Mouse (Mus musculus) kidney, postnatal 14 days (tissue): ENCODE data around the gene Plekhm2.

Source experiments
- DNase-seq: peaks from one replicate; pipeline ENCODE4 v3.0.0; 2022; ENCODE audit warnings: mixed read lengths

The Plekhm2 gene

GRCm38 (mm10) chr4:141660884-141661283 lies 3.8 kb downstream of the Plekhm2 start:
- DNase-seq: no peak

GRCm38 (mm10) chr4:141659739-141660138 lies 5.0 kb downstream of the Plekhm2 start:
- DNase-seq: no peak

- no peak for DNase-seq
Observed at GRCm38 (mm10) chr4:141658846-141659484, 5.7 kb downstream of the Plekhm2 start.

DNA sequence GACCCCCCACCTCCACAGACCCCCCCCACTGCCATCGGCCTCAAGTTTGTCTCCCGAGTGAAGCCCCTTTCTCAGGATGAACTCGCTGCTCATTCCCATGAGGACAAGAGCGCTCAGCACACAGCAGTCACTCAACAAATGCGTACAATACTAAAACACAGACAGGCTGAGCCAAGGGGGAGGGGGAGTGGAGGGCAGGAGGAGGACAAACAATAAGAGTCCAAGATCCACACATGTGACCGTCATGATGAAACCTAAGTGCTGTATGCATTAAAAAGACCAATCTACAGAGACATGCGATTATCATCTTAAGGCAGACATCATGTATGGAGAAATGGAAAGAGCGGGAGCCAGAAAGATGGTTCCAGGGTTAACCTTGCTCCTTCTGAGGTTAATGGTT lies 7.8 kb downstream of the Plekhm2 start:
- no peak for DNase-seq

DNA sequence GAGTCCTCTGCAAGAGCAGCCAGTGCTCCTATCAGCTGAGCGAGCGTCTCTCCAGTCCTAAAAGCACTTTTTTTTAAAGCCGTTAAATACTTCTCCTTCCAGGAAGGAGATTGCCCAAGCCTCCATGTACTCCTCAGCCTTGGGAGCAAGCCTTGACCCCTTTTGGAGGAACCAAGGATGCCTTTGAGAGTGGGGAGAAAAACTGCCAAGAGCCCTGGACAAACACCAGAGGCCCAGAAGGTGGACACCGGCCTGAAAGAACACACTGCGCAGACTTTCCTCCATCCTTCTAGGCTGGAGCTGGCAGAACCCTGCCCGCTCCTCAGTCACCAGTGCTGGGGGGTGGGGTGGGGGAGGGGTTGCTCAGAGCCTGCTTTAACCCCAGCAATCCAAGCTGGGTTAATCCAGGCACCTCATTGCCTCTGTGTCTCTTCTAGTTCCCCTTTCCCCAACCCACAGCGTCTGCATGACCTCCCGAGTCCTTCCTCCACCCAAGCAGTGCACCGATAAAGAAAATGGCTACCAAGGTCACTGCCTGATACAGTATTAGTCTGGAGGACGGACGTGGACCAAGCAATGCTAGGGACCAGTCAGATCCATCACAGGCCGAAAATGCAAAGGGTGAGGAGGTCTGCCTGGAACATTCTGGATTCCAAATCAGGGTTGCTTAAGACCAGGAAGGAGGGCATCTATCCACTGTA lies 8.6 kb downstream of the Plekhm2 start:
- DNase-seq: no peak

DNA sequence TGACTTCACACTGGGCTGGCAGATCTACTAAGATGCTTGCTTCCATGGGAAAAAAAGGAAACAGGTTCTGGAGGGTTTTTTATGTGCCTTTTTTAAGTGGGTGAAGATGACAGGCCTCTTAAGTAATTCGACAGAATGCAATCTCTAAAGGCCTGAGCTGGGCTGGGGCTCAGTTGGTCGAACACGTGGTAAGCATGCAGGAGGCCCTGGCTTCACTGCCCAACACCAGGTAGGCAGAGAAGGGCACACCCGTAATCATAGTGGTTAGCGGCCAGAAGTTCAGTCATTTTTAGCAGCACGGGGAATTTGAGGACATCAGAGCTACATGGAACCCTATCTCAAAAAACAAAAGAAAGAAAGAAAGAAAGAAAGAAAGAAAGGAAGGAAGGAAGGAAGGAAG lies 10.2 kb downstream of the Plekhm2 start:
- no peak for DNase-seq

DNA sequence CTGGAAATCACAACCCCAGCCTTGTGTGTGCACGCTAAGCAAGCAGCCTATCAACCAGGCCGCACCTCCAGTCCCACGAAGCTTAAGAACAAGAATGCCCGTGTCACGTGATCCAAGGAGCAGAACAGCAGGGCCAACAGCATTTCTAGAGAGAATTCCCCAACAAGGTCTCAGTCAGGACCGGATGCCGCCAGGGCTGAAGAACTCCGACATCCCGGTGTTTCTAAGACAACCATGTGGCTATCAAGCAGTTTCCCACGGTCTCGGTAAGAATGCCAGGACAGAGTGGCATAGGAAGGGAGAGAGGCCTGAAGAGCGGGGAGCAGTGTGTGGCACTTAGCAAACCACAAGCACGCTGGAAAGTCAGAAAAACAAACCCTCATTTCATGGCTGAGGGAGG lies 10.9 kb downstream of the Plekhm2 start:
- no peak for DNase-seq

- DNase-seq: no peak
Observed at GRCm38 (mm10) chr4:141653044-141653443, 11.7 kb downstream of the Plekhm2 start.

DNA sequence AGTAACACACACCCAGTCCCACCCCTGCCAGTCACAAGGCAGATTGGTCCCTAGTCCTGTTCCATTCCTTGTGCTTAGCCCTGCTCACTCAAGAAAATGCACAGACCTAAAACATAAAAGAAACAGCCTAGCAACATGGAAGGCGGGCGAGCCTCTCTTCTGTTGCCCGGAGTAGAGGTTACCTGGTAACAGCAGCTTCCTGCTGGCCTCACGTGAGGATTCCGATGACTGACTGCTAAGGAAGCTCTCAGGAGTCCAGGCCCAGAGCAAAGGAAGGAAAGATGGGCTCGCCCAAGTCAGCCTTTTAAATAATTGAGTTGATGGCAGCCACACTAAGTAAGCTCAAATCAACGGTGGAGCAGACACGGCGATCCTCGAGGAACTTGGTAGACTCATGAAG lies 12.8 kb downstream of the Plekhm2 start:
- no peak for DNase-seq

- no peak for DNase-seq
Observed at GRCm38 (mm10) chr4:141651286-141651685, 13.4 kb downstream of the Plekhm2 start.

GRCm38 (mm10) chr4:141649244-141649643 lies 15.5 kb downstream of the Plekhm2 start:
- DNase-seq: no peak

DNA sequence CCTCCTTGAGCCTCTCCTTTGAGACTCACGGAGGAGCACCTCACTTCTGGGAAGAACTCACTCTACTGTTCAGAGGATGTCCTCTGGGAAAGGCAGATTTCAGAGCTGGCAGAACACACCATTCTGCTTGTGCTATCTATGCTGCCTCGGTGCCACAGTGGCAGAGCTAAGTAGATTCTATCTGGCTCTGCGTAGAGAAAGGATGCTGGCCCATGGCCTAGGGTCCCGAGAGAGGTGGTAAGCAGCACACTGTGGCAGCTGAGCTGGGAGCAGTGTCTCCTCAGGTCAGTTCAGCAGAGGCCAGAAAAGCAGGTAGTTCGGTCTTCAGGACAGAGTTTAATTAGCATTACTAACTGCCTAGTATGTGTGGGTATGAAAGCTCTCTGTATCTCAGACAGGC lies 16.4 kb downstream of the Plekhm2 start:
- no peak for DNase-seq

DNA sequence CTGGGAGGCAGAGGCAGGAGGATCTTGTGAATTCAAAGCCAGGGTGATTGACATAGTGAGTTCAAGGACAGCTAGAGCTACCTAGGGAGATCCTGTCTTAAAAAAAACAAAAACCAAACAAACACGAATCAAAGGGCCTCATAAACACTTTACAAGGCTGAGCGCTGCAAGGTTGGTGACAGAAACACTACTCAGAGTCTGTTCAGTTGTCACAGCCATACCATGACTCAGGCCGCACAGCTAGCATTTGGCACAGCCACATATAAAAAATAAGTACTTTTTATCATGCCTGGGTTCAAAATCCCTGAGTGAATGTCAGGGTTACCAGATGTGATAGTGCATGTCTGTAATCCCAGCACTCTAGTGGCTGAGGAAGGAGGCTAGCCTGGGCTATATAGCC lies 17.5 kb downstream of the Plekhm2 start:
- no peak for DNase-seq

- DNase-seq: no peak
Observed at GRCm38 (mm10) chr4:141645988-141646387, 18.7 kb downstream of the Plekhm2 start.

DNA sequence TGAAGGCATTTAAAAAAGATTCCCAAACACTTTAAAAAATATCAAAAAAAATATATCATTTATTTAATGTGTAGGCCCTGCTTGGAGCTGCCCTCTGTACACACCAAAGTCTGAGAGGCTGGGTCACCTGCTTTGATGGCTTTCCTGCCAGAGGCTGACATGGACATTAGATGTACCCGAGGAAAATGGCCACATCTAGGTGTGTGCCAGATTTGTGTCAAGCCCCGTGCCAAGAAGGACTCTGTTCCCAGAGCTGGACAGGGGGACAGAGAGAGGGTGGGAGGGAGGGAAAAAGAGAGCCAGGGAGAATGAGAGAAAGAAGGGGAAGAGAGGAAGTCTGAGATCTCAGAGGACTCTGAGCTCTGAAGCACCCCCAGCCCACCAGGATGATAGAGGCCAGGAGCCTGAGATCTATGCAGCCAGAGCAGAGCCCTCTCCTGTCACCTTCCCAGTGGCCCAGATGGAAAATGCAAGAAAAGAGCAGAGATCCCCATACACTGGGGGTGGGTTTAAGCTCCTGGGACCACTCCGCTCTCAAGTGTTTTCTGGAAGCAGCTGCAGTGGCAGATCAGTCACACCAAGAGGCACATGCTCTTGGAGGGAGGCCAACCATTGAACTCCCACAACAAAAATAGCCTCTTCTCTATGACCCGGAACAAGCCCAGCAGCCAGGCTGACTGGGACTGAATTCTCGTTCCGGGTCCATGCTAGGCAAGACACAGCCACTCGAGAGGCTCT lies 21.4 kb downstream of the Plekhm2 start:
- DNase-seq: peak; percentile 88

DNA sequence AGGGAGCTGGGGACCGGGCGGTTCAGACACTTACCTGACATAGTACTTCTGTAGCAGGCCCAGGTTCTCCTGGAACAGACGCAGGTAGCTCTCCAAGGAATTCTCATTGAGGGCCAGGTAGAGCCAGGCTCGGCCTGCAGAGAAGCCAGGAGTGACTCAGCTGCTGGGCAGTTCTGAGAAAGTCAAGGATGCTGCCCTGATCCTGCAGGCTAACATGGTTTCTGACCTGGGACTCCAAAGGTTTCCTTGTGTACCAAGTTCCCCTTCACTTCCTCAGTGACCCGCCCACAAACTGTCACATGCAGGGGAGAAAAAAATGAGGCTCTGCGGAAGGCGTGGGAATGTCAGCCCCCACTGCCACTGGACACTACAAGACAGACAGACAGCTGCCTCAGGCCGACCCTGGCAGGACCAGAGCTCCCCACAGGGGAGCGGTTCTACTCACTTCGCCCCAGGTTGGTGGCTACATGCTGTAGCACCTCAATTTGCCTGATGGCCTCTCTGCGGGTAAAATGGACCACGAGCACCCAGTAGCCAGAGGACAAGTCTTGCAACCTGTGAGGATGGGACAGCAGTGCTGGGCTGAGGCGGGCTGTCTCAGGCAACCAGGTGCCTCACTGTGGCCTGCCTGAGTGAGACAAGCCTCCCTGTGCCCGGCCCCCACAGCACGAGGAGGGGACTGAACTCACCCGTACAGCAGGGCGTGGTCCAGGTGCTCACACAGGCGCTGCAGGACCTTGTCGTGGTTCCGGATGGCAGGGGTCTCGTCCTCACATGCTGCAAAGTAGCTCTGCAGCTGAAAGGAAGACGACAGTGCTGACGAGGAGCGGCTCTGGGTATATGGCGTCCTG lies 22.5 kb downstream of the Plekhm2 start:
- peak; percentile 50 for DNase-seq

GRCm38 (mm10) chr4:141641353-141641771 lies 23.3 kb downstream of the Plekhm2 start:
- peak; percentile 73 for DNase-seq

DNA sequence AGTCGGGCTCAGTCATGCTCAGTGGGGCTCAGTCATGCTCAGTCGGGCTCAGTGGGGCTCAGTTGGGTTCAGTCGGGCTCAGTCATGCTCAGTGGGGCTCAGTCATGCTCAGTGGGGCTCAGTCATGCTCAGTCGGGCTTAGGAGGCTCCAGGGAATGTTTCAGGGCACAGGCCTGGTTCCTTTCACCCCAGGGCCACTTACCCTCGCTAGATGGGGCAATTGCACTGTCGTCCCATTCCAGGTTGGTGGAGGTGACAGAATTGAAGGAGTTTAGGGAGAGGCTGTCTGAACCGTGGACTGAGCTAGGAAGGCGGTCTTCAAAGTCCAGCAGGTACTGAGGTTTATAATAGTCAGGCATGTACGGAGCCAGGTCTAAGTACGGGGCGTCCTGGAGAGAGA lies 25.2 kb downstream of the Plekhm2 start:
- no peak for DNase-seq

GRCm38 (mm10) chr4:141636693-141637092 lies 28.0 kb downstream of the Plekhm2 start:
- DNase-seq: peak; percentile 42

DNA sequence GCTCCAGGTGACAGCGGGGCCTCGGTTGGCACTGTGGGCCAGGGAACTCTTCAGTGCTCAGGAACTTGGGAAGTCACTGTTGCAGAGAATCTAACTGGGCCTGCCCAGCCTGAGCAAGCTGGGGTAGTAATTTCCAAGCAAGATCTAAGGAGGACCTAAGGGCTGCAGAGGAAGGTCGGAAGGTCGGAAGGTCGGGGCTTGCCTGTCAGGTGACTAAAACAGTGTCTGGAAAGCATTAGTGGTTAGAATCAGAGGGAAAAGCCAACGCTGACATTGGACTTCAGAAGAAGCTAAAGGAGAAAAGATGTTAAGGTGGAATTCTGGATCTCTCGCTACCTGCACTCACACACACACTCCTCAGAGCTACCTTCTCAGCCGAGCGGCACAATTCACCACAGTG lies 28.7 kb downstream of the Plekhm2 start:
- DNase-seq: no peak

- DNase-seq: peak; percentile 41
Observed at GRCm38 (mm10) chr4:141632111-141632873, 32.4 kb downstream of the Plekhm2 start.

DNA sequence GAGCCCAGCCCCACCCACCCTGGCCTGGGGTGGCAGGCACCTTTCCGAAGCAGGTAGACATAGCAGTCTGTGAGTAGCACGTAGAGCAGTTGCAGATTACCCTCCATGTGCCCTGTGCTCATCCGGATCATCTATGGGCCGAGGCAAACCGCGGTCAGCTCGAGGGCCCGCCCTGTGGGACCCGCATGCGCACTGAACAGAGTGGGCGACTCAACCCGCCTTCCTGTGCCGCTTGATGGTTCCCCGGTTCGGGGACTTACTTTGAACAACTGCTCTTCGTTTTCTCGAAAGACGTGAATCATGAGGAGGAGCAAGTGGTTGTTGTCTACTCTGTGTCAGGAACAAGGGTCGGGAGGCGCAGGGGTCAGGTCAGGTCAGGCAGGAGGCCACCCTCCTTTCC lies 33.4 kb downstream of the Plekhm2 start:
- no peak for DNase-seq
